In the genomic region with DNA sequence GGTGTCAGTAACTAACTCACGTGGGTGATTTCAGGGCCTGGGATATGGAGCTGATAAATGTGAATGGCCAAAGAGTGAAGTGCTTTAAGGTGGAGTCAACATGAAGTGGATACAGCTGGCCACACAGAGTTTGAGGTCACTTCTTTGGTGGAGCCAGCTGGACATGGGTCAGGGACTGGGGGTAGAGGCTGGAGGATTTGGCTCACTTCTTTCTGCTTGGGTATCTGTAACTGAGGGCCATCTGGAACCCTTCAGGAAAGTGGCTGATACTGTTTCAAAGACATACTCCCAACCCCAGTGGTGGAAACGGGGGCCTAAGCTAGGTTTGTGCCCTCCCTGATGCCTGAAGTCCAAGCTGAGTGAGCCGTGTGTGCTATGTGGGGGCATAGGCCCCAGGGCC, we compare ENCODE assay signal across 10 mouse cellular contexts.
DNase-seq lines count a peak whose midpoint lies in the region; ATAC-seq and TF ChIP-seq lines count a peak whose summit lies in the region.
"Had no signal": no experiment of that assay in that cellular context is flagged by ENCODE, and none has a peak within 500 bp of the region (broad histone marks: within the 10 kb centered on the region; RNA-seq: fewer than 3 reads in every experiment).

No protein-coding gene starts in this region.

- no peak overlapping the region for H3K4me3 ChIP-seq in lung, embryonic 16.5 days (ENCODE audit: low read length)
- no peak overlapping the region for H3K4me3 ChIP-seq in lung, adult 2 months (replicated peaks; ENCODE audit: extremely low read depth, low read depth, low read length)
- no peak overlapping the region for H3K4me3 ChIP-seq in kidney, embryonic 16.5 days (ENCODE audit: low read length)
- H3K4me3 ChIP-seq in stomach, embryonic 15.5 days (replicated peaks) = no peak overlapping the region
- H3K4me3 ChIP-seq: forebrain, embryonic 12.5 days; layer of hippocampus, adult 2 months; limb, embryonic 13.5 days had no signal

- H3K4me1 ChIP-seq in lung, embryonic 16.5 days (replicated peaks; ENCODE audit: control insufficient read depth, insufficient read depth, low read length) = peaks cover 3% of the 10 kb centered on the region; the same call in 1 of the 2 replicates
- H3K4me1 ChIP-seq in lung, adult 2 months (ENCODE audit: control insufficient read depth, insufficient read depth, low read length) = no peaks in the 10 kb centered on the region
- peaks cover 15% of the 10 kb centered on the region for H3K4me1 ChIP-seq in kidney, embryonic 16.5 days (ENCODE audit: insufficient read depth, low read length)
- H3K4me1 ChIP-seq in stomach, embryonic 15.5 days = peaks cover 4% of the 10 kb centered on the region; the same call in 1 of the 2 replicates

- no peak for TF ChIP-seq POLR2A in lung, adult 2 months (IDR thresholded peaks at IDR 0.05; ENCODE audit: borderline replicate concordance, extremely low read depth, low read depth, low read length)

- no peaks in the 10 kb centered on the region for H3K27me3 ChIP-seq in lung, embryonic 16.5 days (ENCODE audit: control insufficient read depth, insufficient read depth, low read depth, low read length)
- no peaks in the 10 kb centered on the region for H3K27me3 ChIP-seq in kidney, embryonic 16.5 days (ENCODE audit: insufficient read depth, low read length)
- no peaks in the 10 kb centered on the region for H3K27me3 ChIP-seq in stomach, embryonic 15.5 days (replicated peaks)
- H3K27me3 ChIP-seq: forebrain, embryonic 12.5 days; limb, embryonic 13.5 days had no signal

- no peak for TF ChIP-seq CTCF in lung, adult 2 months (IDR thresholded peaks at IDR 0.05; ENCODE audit: insufficient read depth, low read length)

- H3K9ac ChIP-seq in lung, embryonic 16.5 days (ENCODE audit: low read length) = no peak overlapping the region
- H3K9ac ChIP-seq in kidney, embryonic 16.5 days (replicated peaks; ENCODE audit: low read length) = no peak overlapping the region
- H3K9ac ChIP-seq in stomach, embryonic 15.5 days = no peak overlapping the region
- H3K9ac ChIP-seq: forebrain, embryonic 12.5 days; limb, embryonic 13.5 days had no signal

- 0 out of 2 replicates have a peak, but pooled peaks have one; percentile 18 for ATAC-seq in lung, embryonic 16.5 days (ENCODE audit: low read depth)
- peak; percentile 76 for ATAC-seq in kidney, embryonic 16.5 days (ENCODE audit: low FRiP score, low TSS enrichment)
- no peak for ATAC-seq in stomach, embryonic 15.5 days (ENCODE audit: insufficient read depth, low FRiP score, low read depth)

- DNase-seq in lung, adult 2 months = no peak
- DNase-seq in gastrocnemius, postnatal 25 days = peak; percentile 69
- DNase-seq in cerebellum, adult 18-20 months = no peak
- DNase-seq in left cerebral cortex, postnatal 14 days (ENCODE audit: low spot score in 2 of 2) = no peak

- H3K36me3 ChIP-seq in lung, embryonic 16.5 days (ENCODE audit: control insufficient read depth, insufficient read depth, low read length) = no peaks in the 10 kb centered on the region
- H3K36me3 ChIP-seq in kidney, embryonic 16.5 days (ENCODE audit: insufficient read depth, low read length) = no peaks in the 10 kb centered on the region
- no peaks in the 10 kb centered on the region for H3K36me3 ChIP-seq in stomach, embryonic 15.5 days
- H3K36me3 ChIP-seq: forebrain, embryonic 12.5 days; limb, embryonic 13.5 days had no signal

- 36% methylated on average over 3 of the region's 3 CpGs for WGBS in lung, embryonic 16.5 days
- WGBS in lung, adult 2 months = 46% methylated on average over 3 of the region's 3 CpGs
- WGBS in kidney, embryonic 16.5 days = 30% methylated on average over 3 of the region's 3 CpGs
- WGBS in stomach, embryonic 15.5 days = 46% methylated on average over 3 of the region's 3 CpGs

- H3K4me2 ChIP-seq in lung, embryonic 16.5 days (ENCODE audit: low read depth, low read length) = no peak overlapping the region
- H3K4me2 ChIP-seq in kidney, embryonic 16.5 days (replicated peaks; ENCODE audit: low read depth, low read length) = no peak overlapping the region
- H3K4me2 ChIP-seq in stomach, embryonic 15.5 days = no peak overlapping the region
- H3K4me2 ChIP-seq: forebrain, embryonic 12.5 days; limb, embryonic 13.5 days had no signal

- no peaks in the 10 kb centered on the region for H3K9me3 ChIP-seq in lung, embryonic 16.5 days (ENCODE audit: control insufficient read depth, low read length)
- H3K9me3 ChIP-seq in kidney, embryonic 16.5 days (ENCODE audit: low read length) = no peaks in the 10 kb centered on the region
- no peaks in the 10 kb centered on the region for H3K9me3 ChIP-seq in stomach, embryonic 15.5 days
- H3K9me3 ChIP-seq: forebrain, embryonic 12.5 days; limb, embryonic 13.5 days had no signal

- intact Hi-C loops in left cerebral cortex, postnatal 14 days (cut with DNase I) = no loop called here

- H3K27ac ChIP-seq in lung, embryonic 16.5 days (ENCODE audit: low read length) = no peak overlapping the region
- H3K27ac ChIP-seq in kidney, embryonic 16.5 days (ENCODE audit: low read length) = peak overlapping the region; percentile 1; the same call in 1 of the 2 replicates
- peak overlapping the region; percentile 7; the same call in 1 of the 2 replicates for H3K27ac ChIP-seq in stomach, embryonic 15.5 days
- H3K27ac ChIP-seq: forebrain, embryonic 12.5 days; layer of hippocampus, adult 2 months; limb, embryonic 13.5 days had no signal
